Mouse (Mus musculus): ENCODE measurements around the gene Pacrg. TPM values are rescaled to one million over a fixed set of nuclear protein-coding genes. Genes with fewer than 3 reads are reported as not detected.

Gene Pacrg
- polyA plus RNA-seq, 1 experiment from 2014 or later: 0.57 TPM

DNA sequence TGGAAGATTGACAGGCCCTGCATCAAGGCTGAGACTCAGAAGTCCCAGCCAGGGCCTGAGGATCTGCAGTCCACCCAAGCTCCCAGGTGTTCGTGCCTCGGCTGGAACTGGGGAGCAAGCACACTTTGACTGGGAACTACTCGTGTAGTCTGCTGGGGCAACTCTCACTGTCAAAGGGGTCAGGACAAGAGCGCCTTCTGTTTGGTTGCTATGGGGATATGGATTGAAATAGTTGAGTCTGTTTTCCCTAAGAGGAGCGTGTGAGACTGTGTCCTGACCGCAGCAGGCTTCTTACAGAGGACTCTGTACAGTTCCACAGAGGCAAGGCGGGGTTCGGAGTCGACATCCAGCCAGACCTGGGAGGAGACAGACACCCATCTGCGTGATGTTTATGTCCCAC lies 440.4 kb downstream of the Pacrg start:
- TF ChIP-seq CTCF (IDR thresholded peaks at IDR 0.05; ENCODE audit: low read depth): no peak
- no peak for ATAC-seq
- no peak overlapping the region for H3K27ac ChIP-seq (ENCODE audit: low read depth, low read length)
- H3K27me3 ChIP-seq (replicated peaks; ENCODE audit: control insufficient read depth, insufficient read depth, low read length): 0 out of 2 replicates have a peak, but pooled peaks cover 4% of the 10 kb centered on the region
- no peak overlapping the region for H3K4me2 ChIP-seq (replicated peaks; ENCODE audit: low read depth)
- H3K4me3 ChIP-seq (ENCODE audit: low read depth, low read length): no peak overlapping the region
- H3K4me1 ChIP-seq (replicated peaks; ENCODE audit: control insufficient read depth, insufficient read depth, low read length): 0 out of 2 replicates have a peak, but pooled peaks cover 2% of the 10 kb centered on the region
- no peaks in the 10 kb centered on the region for H3K36me3 ChIP-seq (ENCODE audit: control insufficient read depth, insufficient read depth)
- no peaks in the 10 kb centered on the region for H3K9me3 ChIP-seq (ENCODE audit: control insufficient read depth)
- no peak overlapping the region for H3K9ac ChIP-seq (ENCODE audit: low read depth, low read length)
- WGBS: 67% methylated on average over 10 of the region's 10 CpGs

DNA sequence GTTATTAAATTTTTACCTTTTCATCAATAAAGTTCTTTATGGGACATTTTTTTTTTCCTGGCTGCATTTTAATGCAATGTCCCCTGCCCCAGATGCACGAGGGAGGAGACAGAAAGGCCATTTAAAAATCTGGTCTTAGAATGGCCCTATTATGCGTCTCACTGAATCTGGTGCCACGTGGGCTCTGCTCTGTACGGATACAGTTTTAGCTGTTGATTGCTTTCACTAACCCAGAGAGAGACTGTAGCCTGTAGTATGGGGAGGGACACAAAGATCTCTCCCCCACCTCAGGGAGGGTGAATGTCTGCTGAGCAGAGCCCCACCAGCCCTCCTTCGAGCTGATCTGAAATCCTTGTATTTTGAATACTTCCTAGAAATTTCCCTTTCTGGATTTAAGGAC lies 441.2 kb downstream of the Pacrg start:
- no peak overlapping the region for H3K4me2 ChIP-seq (replicated peaks; ENCODE audit: low read depth)
- 0 out of 2 replicates have a peak, but pooled peaks cover 4% of the 10 kb centered on the region for H3K27me3 ChIP-seq (replicated peaks; ENCODE audit: control insufficient read depth, insufficient read depth, low read length)
- no peak overlapping the region for H3K4me3 ChIP-seq (ENCODE audit: low read depth, low read length)
- H3K36me3 ChIP-seq (ENCODE audit: control insufficient read depth, insufficient read depth): no peaks in the 10 kb centered on the region
- no peak overlapping the region for H3K27ac ChIP-seq (ENCODE audit: low read depth, low read length)
- no peak for ATAC-seq
- no peak overlapping the region for H3K9ac ChIP-seq (ENCODE audit: low read depth, low read length)
- 0 out of 2 replicates have a peak, but pooled peaks cover 2% of the 10 kb centered on the region for H3K4me1 ChIP-seq (replicated peaks; ENCODE audit: control insufficient read depth, insufficient read depth, low read length)
- H3K9me3 ChIP-seq (ENCODE audit: control insufficient read depth): no peaks in the 10 kb centered on the region
- 86% methylated on average over 5 of the region's 5 CpGs for WGBS
- no peak for TF ChIP-seq CTCF (IDR thresholded peaks at IDR 0.05; ENCODE audit: low read depth)

DNA sequence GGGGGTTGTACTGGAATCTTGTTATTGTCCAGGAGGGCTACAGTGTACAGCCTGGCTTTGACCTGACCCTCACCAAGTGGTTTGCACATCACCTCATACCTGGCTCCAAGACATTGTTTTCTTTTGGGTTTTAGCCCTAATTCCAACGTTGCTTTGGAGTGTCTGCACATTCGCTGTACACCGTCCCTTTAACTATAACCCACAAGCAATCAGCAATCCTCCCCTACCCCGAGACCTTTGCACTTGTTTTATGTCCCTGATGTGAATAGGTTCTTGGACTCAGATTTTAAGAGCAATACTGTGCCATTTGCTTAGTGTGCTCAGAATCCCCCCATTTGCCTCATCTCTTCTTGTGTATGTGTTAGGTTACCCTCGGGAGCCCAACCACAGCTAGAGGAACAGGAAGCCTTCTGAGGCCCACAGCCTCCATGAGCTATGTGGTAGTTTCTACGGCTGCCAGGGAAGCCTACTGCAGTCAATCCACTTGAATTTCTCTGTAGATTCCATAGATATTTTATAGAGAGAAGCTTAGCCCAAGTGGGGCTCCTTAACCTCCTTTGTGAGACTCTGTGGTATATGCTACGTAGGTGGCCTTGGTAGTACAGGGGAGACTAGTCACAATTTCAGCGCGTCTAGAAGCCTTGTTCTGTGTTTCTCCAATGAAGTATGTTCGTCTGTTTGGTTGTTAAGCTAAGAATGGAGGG lies 442.0 kb downstream of the Pacrg start:
- 56% methylated on average over 10 of the region's 10 CpGs for WGBS
- no peak overlapping the region for H3K9ac ChIP-seq (ENCODE audit: low read depth, low read length)
- ATAC-seq: no peak

DNA sequence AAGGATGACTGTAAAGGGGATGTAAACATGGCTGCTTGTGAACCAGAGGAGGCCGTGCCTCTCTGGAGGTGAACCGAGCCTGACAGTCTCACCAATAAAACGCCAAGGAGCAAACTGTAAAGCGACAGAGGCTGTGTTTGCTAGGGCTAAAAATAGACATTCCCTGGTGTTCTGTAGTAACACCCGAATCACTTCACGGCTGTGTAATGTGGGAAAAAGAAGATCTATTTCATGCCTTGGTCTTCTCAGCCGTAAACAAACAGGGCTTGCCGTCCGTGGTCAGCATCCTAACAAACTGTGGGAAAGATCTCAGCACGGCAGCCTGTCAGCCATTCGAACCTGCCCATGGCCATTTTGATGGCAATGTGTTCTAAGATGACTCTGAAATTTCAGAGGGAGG lies 442.8 kb downstream of the Pacrg start:
- 34% methylated on average over 11 of the region's 11 CpGs for WGBS
- H3K4me2 ChIP-seq (replicated peaks; ENCODE audit: low read depth): no peak overlapping the region

More for the DNA sequence above, 442.0 kb downstream of the Pacrg start:
- no peaks in the 10 kb centered on the region for H3K36me3 ChIP-seq (ENCODE audit: control insufficient read depth, insufficient read depth)
- H3K4me2 ChIP-seq (replicated peaks; ENCODE audit: low read depth): no peak overlapping the region; the same call in 1 of the 2 replicates
- H3K9me3 ChIP-seq (ENCODE audit: control insufficient read depth): no peaks in the 10 kb centered on the region
- H3K27ac ChIP-seq (ENCODE audit: low read depth, low read length): no peak overlapping the region
- H3K27me3 ChIP-seq (replicated peaks; ENCODE audit: control insufficient read depth, insufficient read depth, low read length): 0 out of 2 replicates have a peak, but pooled peaks cover 4% of the 10 kb centered on the region
- 0 out of 2 replicates have a peak, but pooled peaks cover 2% of the 10 kb centered on the region for H3K4me1 ChIP-seq (replicated peaks; ENCODE audit: control insufficient read depth, insufficient read depth, low read length)
- no peak for TF ChIP-seq CTCF (IDR thresholded peaks at IDR 0.05; ENCODE audit: low read depth)
- no peak overlapping the region for H3K4me3 ChIP-seq (ENCODE audit: low read depth, low read length)

DNA sequence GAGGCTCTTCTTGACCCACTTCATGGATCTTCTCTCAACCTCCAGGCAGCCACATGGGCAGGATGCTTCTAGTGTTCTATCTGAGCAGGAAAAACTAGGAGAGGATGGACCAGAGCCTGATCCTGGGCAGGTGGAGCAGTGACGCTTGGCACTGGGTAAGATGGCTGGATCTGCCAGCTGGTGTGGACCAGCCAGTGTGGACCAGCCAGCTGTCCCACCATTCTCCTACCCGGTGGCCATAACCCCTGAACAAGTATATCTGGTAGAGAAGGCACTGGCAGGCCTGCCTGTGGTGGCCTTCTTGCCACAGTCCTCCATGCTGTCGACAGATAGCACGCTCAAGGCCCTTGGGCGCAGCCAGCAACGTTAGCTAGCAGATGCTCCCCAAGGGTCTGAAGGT lies 443.2 kb downstream of the Pacrg start:
- Histone ChIP-seq H3K4me3 (ENCODE audit: low read depth, low read length) (no peak overlapping the region), H3K27ac (ENCODE audit: low read depth, low read length) (no peak overlapping the region), H3K4me2 (replicated peaks; ENCODE audit: low read depth) (no peak overlapping the region), H3K27me3 (replicated peaks; ENCODE audit: control insufficient read depth, insufficient read depth, low read length) (0 out of 2 replicates have a peak, but pooled peaks cover 4% of the 10 kb centered on the region), H3K9me3 (ENCODE audit: control insufficient read depth) (no peaks in the 10 kb centered on the region), H3K36me3 (ENCODE audit: control insufficient read depth, insufficient read depth) (no peaks in the 10 kb centered on the region), H3K9ac (ENCODE audit: low read depth, low read length) (no peak overlapping the region), H3K4me1 (replicated peaks; ENCODE audit: control insufficient read depth, insufficient read depth, low read length) (0 out of 2 replicates have a peak, but pooled peaks cover 2% of the 10 kb centered on the region)
- WGBS: 79% methylated on average over 6 of the region's 6 CpGs
- no peak for TF ChIP-seq CTCF (IDR thresholded peaks at IDR 0.05; ENCODE audit: low read depth)
- ATAC-seq: no peak

More for the DNA sequence above, 442.8 kb downstream of the Pacrg start:
- H3K27me3 ChIP-seq (replicated peaks; ENCODE audit: control insufficient read depth, insufficient read depth, low read length): 0 out of 2 replicates have a peak, but pooled peaks cover 4% of the 10 kb centered on the region
- no peaks in the 10 kb centered on the region for H3K36me3 ChIP-seq (ENCODE audit: control insufficient read depth, insufficient read depth)
- no peak for ATAC-seq
- no peak for TF ChIP-seq CTCF (IDR thresholded peaks at IDR 0.05; ENCODE audit: low read depth)
- H3K9ac ChIP-seq (ENCODE audit: low read depth, low read length): no peak overlapping the region
- H3K4me1 ChIP-seq (replicated peaks; ENCODE audit: control insufficient read depth, insufficient read depth, low read length): 0 out of 2 replicates have a peak, but pooled peaks cover 2% of the 10 kb centered on the region
- H3K9me3 ChIP-seq (ENCODE audit: control insufficient read depth): no peaks in the 10 kb centered on the region
- no peak overlapping the region for H3K4me3 ChIP-seq (ENCODE audit: low read depth, low read length)
- H3K27ac ChIP-seq (ENCODE audit: low read depth, low read length): no peak overlapping the region

DNA sequence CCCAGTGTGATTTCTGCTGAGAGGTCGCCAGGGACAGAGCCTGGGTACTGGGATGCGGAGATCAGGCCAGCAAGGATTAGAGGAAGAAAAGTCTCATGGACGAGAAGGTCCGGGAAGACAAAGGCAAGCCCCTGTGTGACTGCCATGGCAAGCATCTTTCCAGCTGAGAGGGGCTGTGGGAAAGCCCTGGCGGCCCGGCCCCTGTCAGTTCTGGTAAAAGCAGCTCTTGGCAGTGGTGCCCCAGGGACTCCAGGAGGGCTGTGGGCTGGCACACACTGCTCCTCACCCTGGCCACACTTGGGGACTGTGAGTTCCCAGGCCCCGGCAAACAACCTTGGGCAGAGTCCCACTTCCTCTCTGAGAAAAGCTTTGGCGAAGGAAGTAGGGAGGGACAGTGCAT lies 445.3 kb downstream of the Pacrg start:
- 76% methylated on average over 8 of the region's 8 CpGs for WGBS
- 0 out of 2 replicates have a peak, but pooled peaks cover 2% of the 10 kb centered on the region for H3K4me1 ChIP-seq (replicated peaks; ENCODE audit: control insufficient read depth, insufficient read depth, low read length)
- no peak overlapping the region for H3K4me2 ChIP-seq (replicated peaks; ENCODE audit: low read depth)
- no peak overlapping the region; the same call in 1 of the 2 replicates for H3K27ac ChIP-seq (ENCODE audit: low read depth, low read length)
- no peak overlapping the region for H3K4me3 ChIP-seq (ENCODE audit: low read depth, low read length)
- no peaks in the 10 kb centered on the region for H3K9me3 ChIP-seq (ENCODE audit: control insufficient read depth)
- no peak for TF ChIP-seq CTCF (IDR thresholded peaks at IDR 0.05; ENCODE audit: low read depth)
- 0 out of 2 replicates have a peak, but pooled peaks cover 4% of the 10 kb centered on the region for H3K27me3 ChIP-seq (replicated peaks; ENCODE audit: control insufficient read depth, insufficient read depth, low read length)
- H3K36me3 ChIP-seq (ENCODE audit: control insufficient read depth, insufficient read depth): no peaks in the 10 kb centered on the region
- ATAC-seq: no peak
- no peak overlapping the region for H3K9ac ChIP-seq (ENCODE audit: low read depth, low read length)
